Mouse (Mus musculus) embryonic fibroblast, embryonic 13.5 days (primary cell): ENCODE data around the gene Hoxa7.
A peak's percentile ranks its signal among the peaks of the same experiment; 100 is the strongest.

Experiments used
- CTCF ChIP-seq: IDR thresholded peaks from 2 replicates; pipeline ENCODE4 v1.5.1; 2011; ENCODE audit warnings: mild to moderate bottlenecking, control low read depth, low read length, moderate library complexity, borderline replicate concordance; ENCODE audit not compliant: insufficient read depth
- POLR2A ChIP-seq: IDR thresholded peaks from 2 replicates; pipeline ENCODE4 v1.6.1; 2011; ENCODE audit warnings: low read depth, mild to moderate bottlenecking, control low read depth, low read length, moderate library complexity

DNA sequence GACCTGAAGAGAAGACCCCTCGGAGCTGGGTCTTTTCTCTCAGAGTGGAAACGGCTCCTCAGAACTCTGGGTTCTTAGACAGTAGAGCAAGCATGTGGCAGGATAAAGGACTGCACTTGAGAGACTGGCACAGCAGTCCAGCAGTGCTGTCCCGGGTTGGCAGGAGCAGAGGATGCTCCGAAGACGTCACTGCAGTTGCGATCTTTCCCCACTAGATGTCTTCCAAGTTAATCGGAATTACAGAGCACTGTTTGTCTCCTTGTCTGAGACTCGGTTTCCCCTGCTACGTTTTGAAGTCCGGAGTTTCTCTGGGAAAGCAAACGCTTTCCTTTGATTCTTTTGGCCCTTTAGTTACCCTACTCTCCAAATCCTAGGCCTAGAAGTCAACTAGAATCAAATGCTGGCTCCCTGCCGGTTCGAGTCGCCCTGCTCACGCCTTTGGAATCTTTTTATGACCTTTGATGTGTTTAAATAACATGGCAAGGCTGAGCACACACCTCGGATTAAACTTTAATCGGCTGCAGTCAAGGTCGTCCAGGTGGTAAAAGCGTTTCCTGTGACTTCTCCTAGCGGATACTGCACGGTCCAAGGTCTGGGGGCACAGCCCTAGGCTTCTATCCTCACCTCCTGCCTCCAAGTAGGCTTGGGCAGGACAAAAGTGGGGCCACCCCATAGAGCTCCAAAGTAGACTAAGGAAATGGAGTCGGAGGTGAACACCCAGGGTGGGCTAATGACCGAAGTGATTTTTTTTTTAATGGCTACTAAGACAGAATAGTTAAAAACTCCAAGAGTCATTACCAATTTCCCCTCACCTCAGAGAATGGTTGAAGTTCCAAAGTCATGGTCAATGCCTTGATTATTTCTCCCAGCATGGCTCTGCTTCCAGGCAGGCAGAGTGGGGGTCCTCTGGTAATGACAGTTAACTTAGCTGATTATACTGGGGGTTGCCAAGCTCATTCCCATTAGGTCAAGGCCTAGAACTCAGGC lies 49.1 kb upstream of the Hoxa7 start:
- TF ChIP-seq POLR2A (no peak), CTCF (peak; percentile 43; the same call in 1 of the 2 replicates)
